Mouse (Mus musculus) forebrain, embryonic 12.5 days (tissue): ENCODE data around the gene Rpl9-ps6. TPM values are rescaled to one million over a fixed set of nuclear protein-coding genes. Genes with fewer than 3 reads are reported as not detected.

Experiments
- ATAC-seq: fragments of 200-750 bp; cut with Nextera tagmentation; 2 replicates; pipeline ENCODE4 v1.8.0; 2017; ENCODE audit warnings: moderate TSS enrichment; ENCODE audit not compliant: low FRiP score
- H3K27ac ChIP-seq: fragments of 300-500 bp; sonication (generic); 2 replicates; pipeline ENCODE4 v1.5.1; 2016; ENCODE audit warnings: mild to moderate bottlenecking
- H3K27me3 ChIP-seq: fragments of 300-500 bp; sonication (generic); 2 replicates; pipeline ENCODE4 v1.6.1; 2016; ENCODE audit warnings: mild to moderate bottlenecking
- H3K36me3 ChIP-seq: fragments of 300-500 bp; sonication (generic); replicated peaks from 2 replicates; pipeline ENCODE4 v1.6.1; 2016; ENCODE audit warnings: mild to moderate bottlenecking
- H3K4me1 ChIP-seq: fragments of 300-500 bp; sonication (generic); 2 replicates; pipeline ENCODE4 v1.6.1; 2016
- H3K4me2 ChIP-seq: fragments of 300-500 bp; sonication (generic); 2 replicates; pipeline ENCODE4 v1.6.1; 2016; ENCODE audit warnings: mild to moderate bottlenecking, moderate library complexity
- H3K4me3 ChIP-seq: fragments of 300-500 bp; sonication (generic); replicated peaks from 2 replicates; pipeline ENCODE4 v1.5.1; 2016; ENCODE audit warnings: mild to moderate bottlenecking
- H3K9ac ChIP-seq: fragments of 300-500 bp; sonication (generic); 2 replicates; pipeline ENCODE4 v1.6.1; 2016; ENCODE audit warnings: mild to moderate bottlenecking
- H3K9me3 ChIP-seq: fragments of 300-500 bp; sonication (generic); 2 replicates; pipeline ENCODE4 v1.6.1; 2016
- WGBS: fragments of 180-500 bp; shearing (Covaris S2); methylation state at CpG from one replicate; pipeline ENCODE4 v1.1.7; 2016; 5-methylcytosine and 5-hydroxymethylcytosine counted together
- polyA plus RNA-seq: library from polyadenylated mRNA; unstranded; fragments of >200 nt; fragmentation: Nextera tagmentation; extraction: Ambion mirVana; gene quantifications from 2 replicates; pipeline ENCODE4 v1.2.1, GENCODE M21; 2016

Gene Rpl9-ps6
- polyA plus RNA-seq = 74.3 and 78.0 TPM in 2 replicates

- no peak within 1 kb of the TSS for H3K4me2 ChIP-seq
- no peaks in the 10 kb centered on the region for H3K9me3 ChIP-seq
- no peak within 1 kb of the TSS for H3K9ac ChIP-seq
- H3K36me3 ChIP-seq = no peaks in the 10 kb centered on the region
- no peak for ATAC-seq
- H3K27me3 ChIP-seq = no peaks in the 10 kb centered on the region
- H3K4me3 ChIP-seq = no peak within 1 kb of the TSS
- no peaks in the 10 kb centered on the region for H3K4me1 ChIP-seq
- WGBS = 87% methylated on average over 6 of the region's 6 CpGs
- no peak within 1 kb of the TSS for H3K27ac ChIP-seq
Observed at GRCm38 (mm10) chr19:32466478-32466877, at the start of gene Rpl9-ps6. TSS of gene Rpl9-ps6 (minus strand) at chr19:32466578.

- H3K36me3 ChIP-seq = peaks cover 57% of the 10 kb centered on the region
- H3K4me2 ChIP-seq = no peak overlapping the region
- no peak overlapping the region for H3K27ac ChIP-seq
- no peak for ATAC-seq
- 0 out of 2 replicates have a peak, but pooled peaks cover 3% of the 10 kb centered on the region for H3K9me3 ChIP-seq
- WGBS = 27% methylated on average over 1 of the region's 1 CpGs
- no peak overlapping the region for H3K9ac ChIP-seq
- no peaks in the 10 kb centered on the region for H3K27me3 ChIP-seq
- H3K4me3 ChIP-seq = no peak overlapping the region
- H3K4me1 ChIP-seq = no peaks in the 10 kb centered on the region
Observed at GRCm38 (mm10) chr19:32512518-32512917, 46.1 kb upstream of the Rpl9-ps6 start.

- Histone ChIP-seq H3K36me3 (peaks cover 60% of the 10 kb centered on the region), H3K4me2 (no peak overlapping the region), H3K27ac (no peak overlapping the region), H3K4me3 (no peak overlapping the region), H3K9me3 (0 out of 2 replicates have a peak, but pooled peaks cover 3% of the 10 kb centered on the region), H3K9ac (no peak overlapping the region), H3K27me3 (no peaks in the 10 kb centered on the region), H3K4me1 (no peaks in the 10 kb centered on the region)
- no peak for ATAC-seq
- 95% methylated on average over 6 of the region's 6 CpGs for WGBS
Observed at GRCm38 (mm10) chr19:32510962-32511361, 44.6 kb upstream of the Rpl9-ps6 start.

GRCm38 (mm10) chr19:32510267-32510666 is 43.9 kb upstream of the Rpl9-ps6 start:
- no peak overlapping the region for H3K4me2 ChIP-seq
- 84% methylated on average over 3 of the region's 3 CpGs for WGBS
- H3K27me3 ChIP-seq = no peaks in the 10 kb centered on the region
- no peak for ATAC-seq
- H3K4me1 ChIP-seq = no peaks in the 10 kb centered on the region
- H3K9ac ChIP-seq = no peak overlapping the region
- no peak overlapping the region for H3K4me3 ChIP-seq
- H3K36me3 ChIP-seq = peaks cover 54% of the 10 kb centered on the region
- 0 out of 2 replicates have a peak, but pooled peaks cover 3% of the 10 kb centered on the region for H3K9me3 ChIP-seq
- no peak overlapping the region for H3K27ac ChIP-seq

- Histone ChIP-seq H3K36me3 (peaks cover 31% of the 10 kb centered on the region), H3K4me3 (no peak overlapping the region), H3K27ac (no peak overlapping the region), H3K9me3 (0 out of 2 replicates have a peak, but pooled peaks cover 3% of the 10 kb centered on the region), H3K9ac (no peak overlapping the region), H3K27me3 (no peaks in the 10 kb centered on the region), H3K4me2 (no peak overlapping the region), H3K4me1 (no peaks in the 10 kb centered on the region)
- 89% methylated on average over 9 of the region's 9 CpGs for WGBS
- no peak for ATAC-seq
Observed at GRCm38 (mm10) chr19:32507526-32507925, 41.1 kb upstream of the Rpl9-ps6 start.

- Histone ChIP-seq H3K4me3 (no peak overlapping the region), H3K27me3 (no peaks in the 10 kb centered on the region), H3K9ac (no peak overlapping the region), H3K27ac (no peak overlapping the region), H3K4me2 (no peak overlapping the region), H3K9me3 (0 out of 2 replicates have a peak, but pooled peaks cover 3% of the 10 kb centered on the region), H3K4me1 (no peaks in the 10 kb centered on the region), H3K36me3 (peaks cover 28% of the 10 kb centered on the region)
- ATAC-seq = no peak
- 92% methylated on average over 6 of the region's 6 CpGs for WGBS
Observed at GRCm38 (mm10) chr19:32507100-32507499, 40.7 kb upstream of the Rpl9-ps6 start.

GRCm38 (mm10) chr19:32506514-32506913 is 40.1 kb upstream of the Rpl9-ps6 start:
- Histone ChIP-seq H3K27me3 (no peaks in the 10 kb centered on the region), H3K9ac (no peak overlapping the region), H3K9me3 (no peaks in the 10 kb centered on the region), H3K27ac (no peak overlapping the region), H3K4me3 (no peak overlapping the region), H3K4me1 (no peaks in the 10 kb centered on the region), H3K36me3 (peaks cover 25% of the 10 kb centered on the region), H3K4me2 (no peak overlapping the region)
- 96% methylated on average over 5 of the region's 5 CpGs for WGBS
- no peak for ATAC-seq

GRCm38 (mm10) chr19:32506081-32506480 is 39.7 kb upstream of the Rpl9-ps6 start:
- no peaks in the 10 kb centered on the region for H3K4me1 ChIP-seq
- no peak overlapping the region for H3K9ac ChIP-seq
- no peaks in the 10 kb centered on the region for H3K27me3 ChIP-seq
- H3K36me3 ChIP-seq = peaks cover 22% of the 10 kb centered on the region
- no peak overlapping the region for H3K27ac ChIP-seq
- H3K4me3 ChIP-seq = no peak overlapping the region
- ATAC-seq = no peak
- H3K9me3 ChIP-seq = no peaks in the 10 kb centered on the region
- no peak overlapping the region for H3K4me2 ChIP-seq
- WGBS = 87% methylated on average over 8 of the region's 8 CpGs

GRCm38 (mm10) chr19:32501414-32501813 is 35.0 kb upstream of the Rpl9-ps6 start:
- H3K4me1 ChIP-seq = no peaks in the 10 kb centered on the region
- ATAC-seq = 0 out of 2 replicates have a peak, but pooled peaks have one; percentile 41
- peaks cover 25% of the 10 kb centered on the region for H3K36me3 ChIP-seq
- no peak overlapping the region for H3K9ac ChIP-seq
- H3K4me2 ChIP-seq = no peak overlapping the region
- H3K9me3 ChIP-seq = no peaks in the 10 kb centered on the region
- no peaks in the 10 kb centered on the region for H3K27me3 ChIP-seq
- WGBS = 84% methylated on average over 6 of the region's 6 CpGs
- no peak overlapping the region for H3K4me3 ChIP-seq
- H3K27ac ChIP-seq = no peak overlapping the region

GRCm38 (mm10) chr19:32498002-32498401 is 31.6 kb upstream of the Rpl9-ps6 start:
- WGBS = 95% methylated on average over 5 of the region's 5 CpGs
- Histone ChIP-seq H3K36me3 (peaks cover 45% of the 10 kb centered on the region), H3K4me2 (no peak overlapping the region), H3K27me3 (no peaks in the 10 kb centered on the region), H3K9me3 (no peaks in the 10 kb centered on the region), H3K4me1 (no peaks in the 10 kb centered on the region), H3K4me3 (no peak overlapping the region), H3K27ac (no peak overlapping the region), H3K9ac (no peak overlapping the region)
- no peak for ATAC-seq

- no peak overlapping the region for H3K9ac ChIP-seq
- H3K9me3 ChIP-seq = no peaks in the 10 kb centered on the region
- H3K4me2 ChIP-seq = no peak overlapping the region
- H3K4me3 ChIP-seq = no peak overlapping the region
- peaks cover 49% of the 10 kb centered on the region for H3K36me3 ChIP-seq
- ATAC-seq = no peak
- 93% methylated on average over 6 of the region's 6 CpGs for WGBS
- no peaks in the 10 kb centered on the region for H3K4me1 ChIP-seq
- H3K27me3 ChIP-seq = no peaks in the 10 kb centered on the region
- H3K27ac ChIP-seq = no peak overlapping the region
Observed at GRCm38 (mm10) chr19:32497411-32497810, 31.0 kb upstream of the Rpl9-ps6 start.

- no peak for ATAC-seq
- Histone ChIP-seq H3K36me3 (peaks cover 47% of the 10 kb centered on the region), H3K27ac (no peak overlapping the region), H3K27me3 (no peaks in the 10 kb centered on the region), H3K9me3 (no peaks in the 10 kb centered on the region), H3K4me1 (no peaks in the 10 kb centered on the region), H3K9ac (no peak overlapping the region), H3K4me2 (no peak overlapping the region), H3K4me3 (no peak overlapping the region)
- 89% methylated on average over 11 of the region's 11 CpGs for WGBS
Observed at GRCm38 (mm10) chr19:32495034-32495433, 28.7 kb upstream of the Rpl9-ps6 start.

GRCm38 (mm10) chr19:32494611-32495010 is 28.2 kb upstream of the Rpl9-ps6 start:
- no peak overlapping the region for H3K9ac ChIP-seq
- WGBS = 95% methylated on average over 13 of the region's 13 CpGs
- no peaks in the 10 kb centered on the region for H3K27me3 ChIP-seq
- no peaks in the 10 kb centered on the region for H3K9me3 ChIP-seq
- no peak overlapping the region for H3K27ac ChIP-seq
- H3K36me3 ChIP-seq = peaks cover 44% of the 10 kb centered on the region
- ATAC-seq = no peak
- no peak overlapping the region for H3K4me3 ChIP-seq
- no peaks in the 10 kb centered on the region for H3K4me1 ChIP-seq
- no peak overlapping the region for H3K4me2 ChIP-seq
